Mouse (Mus musculus) heart, adult 9 months (tissue): ENCODE measurements around the gene Serpini1.
"Not testable (repeated sequence)": the region's sequence is repeated elsewhere in the genome, so short reads cannot be mapped to it uniquely, and the experiment has no call there.

Experiments used
- DNase-seq, 2 experiments: peaks; one replicate each; pipeline ENCODE4 v3.0.0; 2022; ENCODE audit warnings: low spot score in 2 of 2

Serpini1 gene

GRCm38 (mm10) chr3:75635648-75636047, 78.3 kb downstream of the Serpini1 start:
- DNase-seq, result no peak

GRCm38 (mm10) chr3:75639546-75639945, 82.2 kb downstream of the Serpini1 start:
- no peak for DNase-seq

DNA sequence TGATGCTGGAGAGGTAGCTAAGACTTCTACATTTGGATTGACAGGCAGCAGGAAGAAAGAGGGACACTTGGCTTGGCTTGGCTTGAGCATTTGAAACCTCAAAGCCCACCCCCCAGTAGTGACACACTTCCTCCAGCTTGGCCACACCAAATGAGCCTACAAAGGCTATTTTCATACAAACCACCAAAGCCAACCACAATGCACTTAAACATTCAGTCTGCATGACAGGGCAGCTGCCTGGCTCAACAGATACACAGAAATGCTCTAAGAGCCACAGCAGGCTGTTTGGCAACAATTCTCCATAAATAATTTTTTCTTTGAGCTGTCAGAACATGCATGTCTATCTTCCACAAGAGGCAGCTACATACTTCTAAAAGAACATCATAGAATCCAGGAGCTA, 90.2 kb downstream of the Serpini1 start:
- DNase-seq, result no peak

- no peak for DNase-seq
These were observed 90.9 kb downstream of the Serpini1 start for GRCm38 (mm10) chr3:75648226-75648625.

DNA sequence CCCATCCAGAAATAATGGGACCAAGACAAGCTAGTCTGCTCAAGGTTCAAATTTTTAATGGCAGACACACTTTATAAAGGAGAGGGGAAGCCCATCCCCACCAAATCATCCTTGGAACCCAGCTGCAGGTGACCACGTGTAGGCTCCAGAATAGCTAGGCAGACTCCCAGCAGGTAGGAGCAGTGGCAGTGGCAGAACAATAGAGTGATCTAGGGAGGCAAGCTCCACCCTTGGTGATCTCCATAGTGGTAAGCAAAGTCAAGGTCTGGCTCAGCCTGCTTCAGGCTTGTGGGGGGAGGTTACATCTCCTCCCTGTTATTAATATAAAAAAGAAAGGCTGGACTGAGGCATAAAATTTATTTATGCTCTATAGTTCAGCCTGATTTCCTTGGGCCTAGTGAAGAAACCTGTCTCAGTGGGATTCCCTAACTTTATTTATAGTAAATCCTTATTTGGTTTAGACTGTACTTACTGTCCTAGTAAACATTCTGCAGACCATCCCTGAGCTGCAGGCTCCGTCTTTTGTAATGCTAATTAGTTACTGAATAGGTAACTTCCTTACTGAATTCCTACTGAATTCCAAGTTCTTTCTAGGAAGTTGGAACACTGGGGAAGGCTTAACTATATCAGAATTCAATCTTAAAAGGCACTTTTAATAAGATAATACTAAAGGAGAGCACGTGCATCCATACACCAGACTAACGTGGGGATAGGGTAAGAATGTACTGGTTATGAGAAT, 93.2 kb downstream of the Serpini1 start:
- not testable (repeated sequence) for DNase-seq

- DNase-seq, result no peak
These were observed 94.3 kb downstream of the Serpini1 start for GRCm38 (mm10) chr3:75651603-75652115.

- not testable (repeated sequence) for DNase-seq
These were observed 96.6 kb downstream of the Serpini1 start for GRCm38 (mm10) chr3:75653901-75654300.

DNA sequence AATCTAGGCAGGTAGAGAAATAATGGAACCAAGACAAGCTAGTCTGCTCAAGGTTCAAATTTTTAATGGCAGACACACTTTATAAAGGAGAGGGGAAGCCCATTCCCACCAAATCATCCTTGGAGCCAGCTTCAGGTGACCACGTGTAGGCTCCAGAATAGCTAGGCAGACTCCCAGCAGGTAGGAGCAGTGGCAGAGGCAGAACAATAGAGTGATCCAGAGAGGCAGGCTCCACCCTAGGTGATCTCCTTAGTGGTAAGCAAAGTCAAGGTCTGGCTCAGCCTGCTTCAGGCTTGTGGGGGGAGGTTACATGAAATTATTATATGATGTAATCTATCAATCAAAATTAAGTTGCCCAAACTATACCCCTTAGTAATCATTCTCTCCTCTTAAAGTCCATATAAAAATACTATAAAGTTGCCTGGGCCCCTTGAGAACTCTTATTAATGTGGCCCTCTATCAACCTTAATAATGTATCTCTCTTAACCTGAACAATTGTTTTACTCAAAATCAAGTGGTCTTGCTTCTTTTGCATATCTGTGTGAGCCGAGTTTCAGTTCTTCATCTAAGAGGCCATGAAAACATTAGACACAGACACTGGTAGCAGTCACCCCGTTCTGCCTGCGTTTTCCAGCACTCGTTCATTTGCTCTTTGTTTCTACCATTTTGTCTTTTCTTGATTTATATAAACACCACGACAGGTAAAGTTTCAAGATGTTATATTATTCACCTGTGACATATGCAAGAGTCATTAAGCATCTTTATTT, 98.4 kb downstream of the Serpini1 start:
- no peak for DNase-seq

DNA sequence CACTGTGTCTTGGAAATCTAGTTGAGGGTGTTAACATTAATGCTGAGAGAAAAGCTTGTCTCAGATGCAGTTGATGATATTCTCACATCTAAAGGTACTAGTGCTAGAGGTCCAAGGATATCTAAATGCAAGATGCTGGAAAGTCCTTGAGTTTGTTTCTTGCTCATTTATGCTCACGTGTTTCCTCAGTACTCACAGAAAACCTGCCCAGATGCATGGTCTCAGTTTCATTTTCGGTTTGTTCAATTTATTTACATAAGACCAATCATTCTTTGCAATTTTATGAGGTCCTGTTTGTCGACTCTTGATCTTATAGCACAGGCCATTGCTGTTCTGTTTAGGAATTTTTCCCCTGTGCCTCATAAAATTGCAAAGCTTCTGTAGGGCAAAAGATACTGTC, 109.6 kb downstream of the Serpini1 start:
- no peak for DNase-seq

- DNase-seq, result no peak
These were observed 113.1 kb downstream of the Serpini1 start for GRCm38 (mm10) chr3:75670425-75670824.

GRCm38 (mm10) chr3:75682881-75683280, 125.5 kb downstream of the Serpini1 start:
- no peak for DNase-seq

GRCm38 (mm10) chr3:75686775-75687174, 129.4 kb downstream of the Serpini1 start:
- DNase-seq, result no peak

DNA sequence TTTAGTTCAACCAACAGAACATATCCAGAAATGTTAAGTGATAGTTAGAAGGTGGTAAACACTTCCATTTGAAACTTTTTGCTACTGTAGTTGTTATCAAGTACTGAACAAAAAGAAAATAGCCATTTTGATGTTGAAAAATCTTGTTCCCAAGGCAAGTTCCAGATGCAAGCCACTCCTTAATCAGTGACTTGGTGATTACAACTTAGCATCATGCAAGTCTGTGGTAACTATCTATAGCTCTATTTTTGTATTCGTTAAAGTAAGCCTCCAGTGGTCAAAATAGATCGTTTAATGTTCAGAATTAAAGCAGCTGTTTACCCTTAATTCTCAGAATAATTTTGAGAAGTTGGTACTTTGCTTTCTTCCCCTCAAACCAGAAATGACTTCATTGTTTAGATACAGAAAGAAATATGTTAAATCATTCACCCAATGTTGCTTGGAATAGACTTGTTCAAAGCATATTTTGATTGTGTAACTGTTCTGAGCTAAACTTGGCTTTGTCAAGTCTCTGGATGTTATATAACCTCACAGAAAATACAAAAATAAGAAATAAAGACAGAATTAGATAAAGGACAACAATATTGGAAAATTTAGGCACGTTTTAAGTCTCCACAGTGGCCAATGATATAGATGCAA, 130.0 kb downstream of the Serpini1 start:
- no peak for DNase-seq

DNA sequence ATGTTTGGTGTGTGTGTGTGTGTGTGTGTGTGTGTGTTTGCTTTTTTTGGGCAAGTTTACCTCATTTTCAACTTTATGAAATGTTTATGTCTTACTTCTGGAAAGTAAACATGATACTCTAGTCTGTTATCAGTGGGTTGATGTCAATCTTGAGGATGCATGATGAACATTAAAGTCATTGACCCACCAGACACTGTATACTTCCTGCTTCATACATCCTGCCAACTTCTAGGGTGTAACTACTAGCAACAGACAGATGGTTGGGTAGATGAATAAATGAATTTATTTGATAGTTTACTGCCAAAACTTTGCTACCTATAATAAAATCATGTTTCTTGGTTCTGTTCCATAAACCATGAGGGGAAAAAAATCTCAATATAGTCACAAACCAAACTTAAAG, 133.0 kb downstream of the Serpini1 start:
- no peak for DNase-seq

GRCm38 (mm10) chr3:75692088-75692487, 134.7 kb downstream of the Serpini1 start:
- DNase-seq, result no peak
